Mouse (Mus musculus): ENCODE results near the gene Kcne4.

The Kcne4 gene

GRCm38 (mm10) chr1:78864351-78864750 lies 47.8 kb downstream of the Kcne4 start:
- H3K36me3 ChIP-seq (ENCODE audit: insufficient read depth, low read length) = no peaks in the 10 kb centered on the region
- TF ChIP-seq CTCF (conservative IDR thresholded peaks at IDR 0.05; ENCODE audit: low read length) (no peak), NANOG (IDR thresholded peaks at IDR 0.05; ENCODE audit: borderline replicate concordance, low read length) (no peak), POU5F1 (IDR thresholded peaks at IDR 0.05; ENCODE audit: borderline replicate concordance, low read length) (no peak)
- no peaks in the 10 kb centered on the region for H3K4me1 ChIP-seq (replicated peaks; ENCODE audit: low read depth, low read length)
- no peak overlapping the region for H3K4me3 ChIP-seq (replicated peaks; ENCODE audit: low read length)
- no peaks in the 10 kb centered on the region for H3K9me3 ChIP-seq (ENCODE audit: low read length)
- no peaks in the 10 kb centered on the region for H3K27me3 ChIP-seq (ENCODE audit: insufficient read depth, low read length)

GRCm38 (mm10) chr1:78864799-78865346 lies 48.3 kb downstream of the Kcne4 start:
- no peak overlapping the region for H3K4me3 ChIP-seq (replicated peaks; ENCODE audit: low read length)
- no peaks in the 10 kb centered on the region for H3K9me3 ChIP-seq (ENCODE audit: low read length)
- no peaks in the 10 kb centered on the region for H3K27me3 ChIP-seq (ENCODE audit: insufficient read depth, low read length)
- no peak for TF ChIP-seq CTCF (conservative IDR thresholded peaks at IDR 0.05; ENCODE audit: low read length)
- TF ChIP-seq POU5F1 (IDR thresholded peaks at IDR 0.05; ENCODE audit: borderline replicate concordance, low read length) = no peak
- no peak for TF ChIP-seq NANOG (IDR thresholded peaks at IDR 0.05; ENCODE audit: borderline replicate concordance, low read length)
- H3K4me1 ChIP-seq (replicated peaks; ENCODE audit: low read depth, low read length) = no peaks in the 10 kb centered on the region
- no peaks in the 10 kb centered on the region for H3K36me3 ChIP-seq (ENCODE audit: insufficient read depth, low read length)

- TF ChIP-seq NANOG (IDR thresholded peaks at IDR 0.05; ENCODE audit: borderline replicate concordance, low read length) = no peak
- no peak for TF ChIP-seq CTCF (conservative IDR thresholded peaks at IDR 0.05; ENCODE audit: low read length)
- no peak for TF ChIP-seq POU5F1 (IDR thresholded peaks at IDR 0.05; ENCODE audit: borderline replicate concordance, low read length)
- Histone ChIP-seq H3K4me1 (replicated peaks; ENCODE audit: low read depth, low read length) (no peaks in the 10 kb centered on the region), H3K4me3 (replicated peaks; ENCODE audit: low read length) (no peak overlapping the region), H3K36me3 (ENCODE audit: insufficient read depth, low read length) (no peaks in the 10 kb centered on the region), H3K9me3 (ENCODE audit: low read length) (no peaks in the 10 kb centered on the region), H3K27me3 (ENCODE audit: insufficient read depth, low read length) (no peaks in the 10 kb centered on the region)
These were observed 49.4 kb downstream of the Kcne4 start for GRCm38 (mm10) chr1:78865991-78866390.

GRCm38 (mm10) chr1:78866455-78866854 lies 49.9 kb downstream of the Kcne4 start:
- H3K27me3 ChIP-seq (ENCODE audit: insufficient read depth, low read length) = no peaks in the 10 kb centered on the region
- no peaks in the 10 kb centered on the region for H3K4me1 ChIP-seq (replicated peaks; ENCODE audit: low read depth, low read length)
- TF ChIP-seq CTCF (conservative IDR thresholded peaks at IDR 0.05; ENCODE audit: low read length) (no peak), NANOG (IDR thresholded peaks at IDR 0.05; ENCODE audit: borderline replicate concordance, low read length) (no peak), POU5F1 (IDR thresholded peaks at IDR 0.05; ENCODE audit: borderline replicate concordance, low read length) (no peak)
- H3K9me3 ChIP-seq (ENCODE audit: low read length) = no peaks in the 10 kb centered on the region
- H3K36me3 ChIP-seq (ENCODE audit: insufficient read depth, low read length) = no peaks in the 10 kb centered on the region
- no peak overlapping the region for H3K4me3 ChIP-seq (replicated peaks; ENCODE audit: low read length)

All from E14TG2a.4 (cell line).